Mouse (Mus musculus) hindbrain, embryonic 13.5 days (tissue): ENCODE measurements around the gene Mat2a. TPM values are rescaled to one million over a fixed set of nuclear protein-coding genes. Genes with fewer than 3 reads are reported as not detected.
A peak's percentile ranks its signal among the peaks of the same experiment; 100 is the strongest.

ENCODE experiments used
- ATAC-seq: fragments of 200-750 bp; cut with Nextera tagmentation; 2 replicates; pipeline ENCODE4 v1.8.0; 2017; ENCODE audit warnings: moderate TSS enrichment; ENCODE audit not compliant: low FRiP score
- H3K27ac ChIP-seq: fragments of 300-500 bp; sonication (generic); 2 replicates; pipeline ENCODE4 v1.5.1; 2015; ENCODE audit warnings: inconsistent platforms, mild to moderate bottlenecking, moderate library complexity
- H3K27me3 ChIP-seq: fragments of 300-500 bp; sonication (generic); 2 replicates; pipeline ENCODE4 v1.6.1; 2015; ENCODE audit warnings: mild to moderate bottlenecking, inconsistent platforms
- H3K36me3 ChIP-seq: fragments of 300-500 bp; sonication (generic); 2 replicates; pipeline ENCODE4 v1.6.1; 2015; ENCODE audit warnings: mild to moderate bottlenecking, inconsistent platforms
- H3K4me1 ChIP-seq: fragments of 300-500 bp; sonication (generic); replicated peaks from 2 replicates; pipeline ENCODE4 v1.6.1; 2015; ENCODE audit warnings: inconsistent platforms
- H3K4me2 ChIP-seq: fragments of 300-500 bp; sonication (generic); 2 replicates; pipeline ENCODE4 v1.6.1; 2015; ENCODE audit warnings: inconsistent platforms, mild to moderate bottlenecking, moderate library complexity
- H3K4me3 ChIP-seq: fragments of 300-500 bp; sonication (generic); 2 replicates; pipeline ENCODE4 v1.5.1; 2015; ENCODE audit warnings: mild to moderate bottlenecking, inconsistent platforms
- H3K9ac ChIP-seq: fragments of 300-500 bp; sonication (generic); 2 replicates; pipeline ENCODE4 v1.6.1; 2015; ENCODE audit warnings: mild to moderate bottlenecking, inconsistent platforms
- H3K9me3 ChIP-seq: fragments of 300-500 bp; sonication (generic); 2 replicates; pipeline ENCODE4 v1.6.1; 2016; ENCODE audit warnings: inconsistent platforms
- WGBS: fragments of 180-500 bp; shearing (Covaris S2); methylation state at CpG from one replicate; pipeline ENCODE4 v1.1.7; 2015; 5-methylcytosine and 5-hydroxymethylcytosine counted together
- polyA plus RNA-seq: library from polyadenylated mRNA; unstranded; fragments of >200 nt; fragmentation: Nextera tagmentation; extraction: Ambion mirVana; gene quantifications from 2 replicates; pipeline ENCODE4 v1.2.1, GENCODE M21; 2015

Mat2a gene
- polyA plus RNA-seq, 1 experiment from 2014 or later, result 388 TPM

DNA sequence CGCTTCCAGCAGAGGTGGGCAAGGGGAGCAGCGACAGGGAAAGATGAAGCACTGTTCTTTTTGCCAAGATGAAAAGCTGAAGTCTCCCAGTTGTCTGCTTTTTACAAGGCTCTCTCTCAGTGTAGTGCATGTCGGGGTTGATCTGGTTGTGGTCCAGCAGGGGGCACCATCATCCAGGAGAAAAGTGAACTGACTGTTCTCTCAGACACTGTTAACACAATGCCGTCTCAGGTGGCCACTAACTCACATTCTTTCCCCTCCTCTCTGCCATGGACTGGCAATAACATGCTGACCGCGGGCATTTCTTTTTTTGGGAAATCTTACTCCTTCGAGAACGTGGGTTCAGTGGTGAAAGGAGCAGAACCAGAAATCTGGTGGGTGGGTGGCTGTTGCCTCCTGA is 11.3 kb downstream of the Mat2a start:
- ATAC-seq, result peak; percentile 87

DNA sequence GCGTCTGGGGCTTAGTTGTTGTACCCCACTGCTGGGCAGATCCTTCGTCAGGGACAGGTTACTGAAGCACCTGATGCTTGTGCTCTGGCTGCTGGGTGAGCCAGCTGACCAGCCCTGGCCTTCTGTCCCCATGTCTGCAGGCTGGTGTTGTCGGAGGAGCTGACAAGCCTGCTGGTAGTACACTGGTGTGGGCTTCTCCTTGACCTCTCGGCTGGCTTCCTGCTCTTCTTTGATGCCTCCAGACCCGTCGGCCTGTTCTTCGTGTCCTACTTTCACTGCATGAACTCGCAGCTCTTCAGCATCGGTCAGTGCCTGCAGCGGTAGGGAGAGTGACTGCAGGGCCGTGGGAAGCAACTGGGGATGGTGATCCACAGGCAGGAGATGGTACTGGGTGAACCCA is 13.7 kb downstream of the Mat2a start:
- no peak for ATAC-seq
- Histone ChIP-seq H3K9ac (peak overlapping the region; percentile 8; the same call in 1 of the 2 replicates), H3K36me3 (peaks cover 85% of the 10 kb centered on the region), H3K27me3 (no peaks in the 10 kb centered on the region), H3K27ac (no peak overlapping the region), H3K4me3 (no peak overlapping the region), H3K4me1 (peaks cover 4% of the 10 kb centered on the region; the same call in 1 of the 2 replicates), H3K4me2 (no peak overlapping the region), H3K9me3 (no peaks in the 10 kb centered on the region)
- 95% methylated on average over 11 of the region's 11 CpGs for WGBS

More for the DNA sequence above, 11.3 kb downstream of the Mat2a start:
- peaks cover 4% of the 10 kb centered on the region; the same call in 1 of the 2 replicates for H3K4me1 ChIP-seq
- WGBS, result 33% methylated on average over 8 of the region's 8 CpGs
- H3K4me3 ChIP-seq, result no peak overlapping the region
- H3K9me3 ChIP-seq, result no peaks in the 10 kb centered on the region
- peaks cover 86% of the 10 kb centered on the region for H3K36me3 ChIP-seq
- no peak overlapping the region for H3K4me2 ChIP-seq
- no peaks in the 10 kb centered on the region for H3K27me3 ChIP-seq
- peak overlapping the region; percentile 40; the same call in 1 of the 2 replicates for H3K27ac ChIP-seq
- no peak overlapping the region for H3K9ac ChIP-seq

DNA sequence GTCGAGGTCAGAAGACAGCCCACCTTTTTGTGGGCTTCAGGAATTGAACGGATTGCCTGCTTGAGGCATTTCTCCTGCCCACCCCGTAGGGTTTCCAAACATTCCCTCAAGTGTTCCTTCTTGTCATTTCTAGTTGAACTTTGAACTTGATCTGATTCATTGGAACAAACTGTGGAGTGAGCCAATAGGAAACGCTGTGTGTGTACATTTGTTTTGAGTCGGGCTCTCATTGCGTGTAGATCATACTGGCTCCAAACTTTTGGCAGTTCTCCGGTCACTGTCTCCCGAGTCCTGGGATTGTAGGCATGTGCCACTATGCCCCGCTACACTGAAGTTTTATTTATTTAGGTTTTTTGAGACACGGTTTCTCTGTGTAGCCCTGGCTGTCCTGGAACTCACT is 18.5 kb downstream of the Mat2a start:
- Histone ChIP-seq H3K36me3 (peaks cover 88% of the 10 kb centered on the region), H3K9ac (no peak overlapping the region), H3K4me1 (peaks cover 4% of the 10 kb centered on the region), H3K9me3 (no peaks in the 10 kb centered on the region), H3K4me3 (no peak overlapping the region), H3K27me3 (no peaks in the 10 kb centered on the region), H3K4me2 (no peak overlapping the region), H3K27ac (no peak overlapping the region)
- ATAC-seq, result no peak
- 95% methylated on average over 10 of the region's 10 CpGs for WGBS

DNA sequence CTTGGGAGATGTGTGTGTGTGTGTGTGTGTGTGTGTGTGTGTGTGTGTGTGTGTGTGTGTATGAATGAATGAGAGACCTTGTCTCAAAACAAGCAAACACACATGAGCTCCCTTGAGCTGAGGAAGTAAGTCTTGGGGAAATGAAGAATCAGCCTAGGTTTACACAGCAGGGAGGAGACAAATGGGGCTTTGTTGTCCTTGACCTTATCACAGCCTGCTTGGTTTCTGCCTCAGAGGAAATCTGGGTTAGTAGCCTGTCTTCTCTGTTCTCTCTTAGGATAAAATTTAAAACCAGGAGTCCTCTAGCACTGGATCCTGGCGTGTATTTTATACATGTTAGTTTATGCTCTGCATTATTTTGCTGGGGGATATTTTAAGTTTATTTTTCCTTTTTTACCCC is 19.6 kb downstream of the Mat2a start:
- Histone ChIP-seq H3K27me3 (no peaks in the 10 kb centered on the region), H3K4me3 (no peak overlapping the region), H3K4me1 (peaks cover 14% of the 10 kb centered on the region), H3K27ac (no peak overlapping the region), H3K9me3 (no peaks in the 10 kb centered on the region), H3K36me3 (peaks cover 77% of the 10 kb centered on the region), H3K9ac (no peak overlapping the region), H3K4me2 (no peak overlapping the region)
- WGBS, result 82% methylated on average over 1 of the region's 1 CpGs
- ATAC-seq, result no peak

GRCm38 (mm10) chr6:72418279-72418678 is 21.1 kb downstream of the Mat2a start:
- 94% methylated on average over 4 of the region's 4 CpGs for WGBS
- H3K9ac ChIP-seq, result no peak overlapping the region
- ATAC-seq, result no peak
- no peaks in the 10 kb centered on the region for H3K27me3 ChIP-seq
- H3K36me3 ChIP-seq, result peaks cover 61% of the 10 kb centered on the region
- H3K27ac ChIP-seq, result no peak overlapping the region
- no peaks in the 10 kb centered on the region for H3K9me3 ChIP-seq
- peaks cover 24% of the 10 kb centered on the region for H3K4me1 ChIP-seq
- H3K4me2 ChIP-seq, result no peak overlapping the region
- no peak overlapping the region for H3K4me3 ChIP-seq

DNA sequence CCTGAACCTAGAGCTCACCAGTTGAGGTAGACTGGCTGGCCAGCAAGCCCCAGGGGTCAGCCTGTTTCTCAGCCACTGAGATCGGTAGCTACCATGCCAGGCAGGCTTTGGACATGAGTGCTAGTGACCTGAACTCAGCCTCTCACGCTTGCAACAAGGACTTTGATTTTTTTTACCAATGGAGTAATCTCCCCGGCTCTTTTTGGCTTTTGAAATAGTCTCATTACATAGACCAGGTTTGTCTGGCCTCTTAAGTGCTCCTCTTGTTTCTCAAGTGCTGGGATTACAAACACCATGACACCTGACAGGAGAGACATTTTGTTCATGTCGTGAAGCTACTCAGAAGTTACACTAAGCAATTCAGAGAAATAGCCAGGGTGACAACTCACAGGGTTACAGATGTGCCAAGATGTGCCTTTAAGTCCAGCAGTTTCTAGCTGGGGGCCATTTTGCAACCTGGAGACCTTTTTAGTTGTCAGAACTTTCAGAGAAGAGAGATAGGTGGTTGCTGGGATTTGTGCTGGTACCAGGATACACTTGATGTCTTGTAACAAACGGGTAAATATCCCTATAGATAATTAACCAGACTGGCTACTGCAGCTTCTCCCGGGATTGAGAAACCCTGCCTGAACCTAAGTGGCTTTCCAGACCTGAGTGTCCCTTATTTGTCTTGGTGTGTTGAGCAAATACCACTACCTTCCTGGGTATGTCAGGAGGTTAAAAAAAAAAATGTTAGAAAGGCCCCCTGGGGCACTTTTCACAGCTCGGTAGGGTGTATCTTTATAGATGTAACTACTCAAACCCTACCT is 23.2 kb downstream of the Mat2a start:
- no peaks in the 10 kb centered on the region for H3K9me3 ChIP-seq
- H3K4me1 ChIP-seq, result peaks cover 24% of the 10 kb centered on the region
- peak overlapping the region; percentile 1; the same call in 1 of the 2 replicates for H3K4me2 ChIP-seq
- H3K27me3 ChIP-seq, result no peaks in the 10 kb centered on the region
- 88% methylated on average over 7 of the region's 7 CpGs for WGBS
- H3K36me3 ChIP-seq, result peaks cover 41% of the 10 kb centered on the region
- H3K9ac ChIP-seq, result peak overlapping the region; percentile 39; the same call in 1 of the 2 replicates
- H3K4me3 ChIP-seq, result no peak overlapping the region
- ATAC-seq, result no peak
- H3K27ac ChIP-seq, result no peak overlapping the region

DNA sequence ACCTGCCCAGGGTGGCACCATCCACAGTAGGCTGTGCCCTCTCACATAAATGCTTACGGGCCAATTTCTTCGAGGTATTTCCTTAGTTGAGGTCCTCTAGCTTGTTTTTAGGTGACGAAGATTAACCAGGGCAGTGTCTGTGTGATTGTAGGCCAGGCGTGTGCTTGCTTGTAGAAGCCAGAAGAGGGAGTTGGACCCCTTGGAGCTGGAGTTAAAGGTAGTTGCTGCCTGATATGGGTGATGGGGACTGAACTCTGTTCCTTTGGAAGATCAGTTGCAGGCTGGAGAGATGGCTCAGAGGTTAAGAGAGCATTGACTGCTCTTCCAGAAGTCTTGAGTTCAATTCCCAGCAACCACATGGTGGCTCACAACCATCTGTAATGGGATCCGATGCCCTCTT is 24.2 kb downstream of the Mat2a start:
- peaks cover 32% of the 10 kb centered on the region for H3K36me3 ChIP-seq
- no peak for ATAC-seq
- peak overlapping the region; percentile 90 for H3K9ac ChIP-seq
- peak overlapping the region; percentile 90 for H3K4me2 ChIP-seq
- no peaks in the 10 kb centered on the region for H3K9me3 ChIP-seq
- no peak overlapping the region for H3K27ac ChIP-seq
- peaks cover 24% of the 10 kb centered on the region for H3K4me1 ChIP-seq
- H3K4me3 ChIP-seq, result peak overlapping the region; percentile 79
- H3K27me3 ChIP-seq, result no peaks in the 10 kb centered on the region
- WGBS, result 86% methylated on average over 5 of the region's 5 CpGs

DNA sequence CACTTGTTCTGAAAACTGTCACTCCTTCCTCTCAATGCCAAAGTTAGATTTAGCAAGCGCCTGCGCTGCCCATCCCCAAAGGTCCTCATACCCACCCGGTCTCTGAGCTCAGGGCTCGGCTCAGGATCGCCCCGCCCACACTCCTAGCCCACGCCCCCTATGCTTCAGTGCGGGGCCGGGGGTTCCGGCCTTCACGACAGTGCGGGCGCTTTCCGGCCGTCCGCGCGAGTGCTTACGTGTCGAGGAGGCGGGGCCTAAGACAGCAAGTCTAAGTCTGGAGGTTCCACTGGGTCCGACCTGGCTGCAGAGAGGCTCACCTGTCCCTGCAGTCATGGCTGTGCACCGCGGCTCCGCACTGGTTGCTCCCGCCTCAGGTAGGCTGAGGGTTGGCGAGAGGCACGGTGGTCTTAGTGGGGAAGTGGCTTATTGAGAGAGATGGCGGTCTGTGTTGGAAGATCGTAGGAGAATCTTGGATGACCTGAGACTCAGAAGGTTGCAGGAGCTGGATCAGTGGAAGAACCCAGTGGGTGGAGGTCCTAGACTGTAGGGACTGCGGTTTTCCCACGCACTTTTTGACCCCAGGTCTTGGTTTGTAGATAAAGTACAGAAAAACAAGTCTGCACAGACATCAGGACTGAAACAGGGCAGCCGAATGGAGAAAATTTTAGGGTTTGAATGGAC is 25.1 kb downstream of the Mat2a start, which contains the start of gene Ggcx:
TSS of gene Ggcx (plus strand) at position 233 of the 681 bp plus-strand sequence.
- 2% methylated on average over 33 of the region's 33 CpGs for WGBS
- H3K4me3 ChIP-seq, result peak within 1 kb of the TSS; percentile 79
- no peaks in the 10 kb centered on the region for H3K9me3 ChIP-seq
- peak within 1 kb of the TSS; percentile 90 for H3K9ac ChIP-seq
- peak within 1 kb of the TSS; percentile 78 for H3K27ac ChIP-seq
- peaks cover 23% of the 10 kb centered on the region for H3K36me3 ChIP-seq
- ATAC-seq, result peak; percentile 95
- no peaks in the 10 kb centered on the region for H3K27me3 ChIP-seq
- H3K4me2 ChIP-seq, result peak within 1 kb of the TSS; percentile 90
- peaks cover 24% of the 10 kb centered on the region for H3K4me1 ChIP-seq

DNA sequence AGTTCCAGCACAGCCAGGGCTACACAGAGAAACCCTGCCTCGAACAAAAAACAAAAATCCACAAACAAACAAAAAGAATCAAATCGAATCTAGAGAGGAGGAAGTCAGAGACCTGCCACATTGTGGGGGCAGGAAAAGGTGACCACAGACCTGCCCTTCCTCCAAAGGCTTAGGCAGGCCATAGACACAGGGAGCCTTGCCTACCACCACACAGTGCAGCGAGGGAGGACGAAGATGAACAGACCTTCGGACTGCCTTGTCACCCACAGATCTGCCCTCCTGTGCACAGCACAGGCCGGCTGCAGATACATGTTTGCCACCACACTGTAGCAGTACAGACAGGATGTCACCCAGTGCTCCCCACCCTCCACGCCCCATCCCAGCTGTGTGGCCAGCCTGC is 28.8 kb downstream of the Mat2a start:
- H3K9ac ChIP-seq, result 0 out of 2 replicates have a peak overlapping the region, but pooled peaks have one; percentile 0
- no peak overlapping the region for H3K4me3 ChIP-seq
- 88% methylated on average over 7 of the region's 7 CpGs for WGBS
- no peak for ATAC-seq
- no peak overlapping the region for H3K27ac ChIP-seq
- no peaks in the 10 kb centered on the region for H3K9me3 ChIP-seq
- no peak overlapping the region for H3K4me2 ChIP-seq
- no peaks in the 10 kb centered on the region for H3K36me3 ChIP-seq
- H3K4me1 ChIP-seq, result peaks cover 16% of the 10 kb centered on the region
- H3K27me3 ChIP-seq, result no peaks in the 10 kb centered on the region

DNA sequence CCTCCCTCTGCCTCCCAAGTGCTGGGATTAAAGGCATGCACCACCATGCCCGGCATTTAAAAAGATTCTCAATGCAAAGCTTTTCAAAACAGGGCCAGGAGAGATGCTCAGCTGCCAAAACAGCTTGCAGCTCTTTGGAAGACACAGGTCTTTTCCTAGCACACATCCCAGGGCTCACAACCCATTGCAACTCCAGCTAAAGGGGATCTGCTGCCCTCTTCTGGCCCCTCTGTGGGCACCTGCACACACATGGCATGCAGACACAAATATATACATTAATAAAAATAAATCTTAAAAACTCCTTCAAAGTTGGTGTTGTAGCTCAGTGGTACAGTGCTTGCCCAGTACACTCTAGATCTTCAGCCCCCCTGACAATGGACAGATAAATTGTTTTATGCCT is 29.4 kb downstream of the Mat2a start:
- H3K27me3 ChIP-seq, result no peaks in the 10 kb centered on the region
- no peak overlapping the region for H3K4me3 ChIP-seq
- no peaks in the 10 kb centered on the region for H3K36me3 ChIP-seq
- H3K4me2 ChIP-seq, result no peak overlapping the region
- peaks cover 11% of the 10 kb centered on the region for H3K4me1 ChIP-seq
- no peaks in the 10 kb centered on the region for H3K9me3 ChIP-seq
- 26% methylated on average over 1 of the region's 1 CpGs for WGBS
- no peak overlapping the region for H3K9ac ChIP-seq
- ATAC-seq, result no peak
- no peak overlapping the region for H3K27ac ChIP-seq

GRCm38 (mm10) chr6:72409567-72409966 is 29.8 kb downstream of the Mat2a start:
- Histone ChIP-seq H3K4me1 (peaks cover 7% of the 10 kb centered on the region), H3K4me3 (no peak overlapping the region), H3K9ac (no peak overlapping the region), H3K4me2 (no peak overlapping the region), H3K9me3 (no peaks in the 10 kb centered on the region), H3K27ac (no peak overlapping the region), H3K27me3 (no peaks in the 10 kb centered on the region), H3K36me3 (no peaks in the 10 kb centered on the region)
- no peak for ATAC-seq
- WGBS, result 17% methylated on average over 3 of the region's 3 CpGs

DNA sequence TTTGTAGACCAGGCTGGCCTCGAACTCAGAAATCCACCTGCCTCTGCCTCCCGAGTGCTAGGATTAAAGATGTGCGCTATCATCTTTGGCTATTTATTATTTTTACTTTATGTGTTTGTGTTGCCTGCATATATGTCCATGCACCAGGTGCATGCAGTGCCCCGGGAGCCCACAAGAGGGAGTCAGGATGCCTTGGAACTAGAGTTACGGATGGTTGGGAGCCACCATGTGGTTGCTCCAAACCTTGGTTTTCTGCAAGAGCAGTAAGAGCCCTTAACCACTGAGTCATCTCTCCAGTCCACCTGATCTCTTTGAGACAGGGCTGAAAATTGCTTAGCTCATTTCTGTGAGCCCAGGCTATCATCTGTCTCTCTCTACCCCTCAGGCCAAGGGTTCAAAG is 32.2 kb downstream of the Mat2a start:
- H3K4me3 ChIP-seq, result no peak overlapping the region
- no peaks in the 10 kb centered on the region for H3K27me3 ChIP-seq
- H3K9me3 ChIP-seq, result no peaks in the 10 kb centered on the region
- 3% methylated on average over 5 of the region's 5 CpGs for WGBS
- no peaks in the 10 kb centered on the region for H3K4me1 ChIP-seq
- no peak overlapping the region for H3K4me2 ChIP-seq
- no peak overlapping the region for H3K9ac ChIP-seq
- no peak; the same call in 1 of the 2 replicates for ATAC-seq
- H3K36me3 ChIP-seq, result no peaks in the 10 kb centered on the region
- H3K27ac ChIP-seq, result no peak overlapping the region
